Mouse (Mus musculus) CH12.LX (cell line): ENCODE data around the gene Hip1r.

Experiments used
- CTCF ChIP-seq, 2 experiments: IDR thresholded peaks in 1 of 2; conservative IDR thresholded peaks in 1 of 2; 2 replicates each; pipeline ENCODE4 v1.5.1; 2011 to 2012; ENCODE audit warnings: low read depth in 2 of 2, low read length in 2 of 2, improper control_type of control experiment in 1 of 2, inconsistent platforms in 1 of 2, mild to moderate bottlenecking in 1 of 2, moderate library complexity in 1 of 2
- JUN ChIP-seq: IDR thresholded peaks from 2 replicates; pipeline ENCODE4 v1.6.1; 2011; ENCODE audit warnings: low read depth, mild to moderate bottlenecking, low read length, improper control_type of control experiment, moderate library complexity; ENCODE audit not compliant: insufficient read depth
- MAFK ChIP-seq: IDR thresholded peaks from 2 replicates; pipeline ENCODE4 v1.6.1; 2011; ENCODE audit warnings: low read length, improper control_type of control experiment; ENCODE audit not compliant: insufficient replicate concordance
- USF2 ChIP-seq: conservative IDR thresholded peaks from 2 replicates; pipeline ENCODE4 v1.6.1; 2011; ENCODE audit warnings: low read depth, low read length, improper control_type of control experiment

- TF ChIP-seq MAFK: no peak
- TF ChIP-seq JUN: no peak
- TF ChIP-seq CTCF (conservative IDR thresholded peaks at IDR 0.05 in 1 of 2, IDR thresholded peaks at IDR 0.05 in 1 of 2; ENCODE audit: low read depth in 2 of 2, low read length in 2 of 2): no peak
- no peak for TF ChIP-seq USF2
Observed at GRCm38 (mm10) chr5:123982838-123983237, 9.4 kb downstream of the Hip1r start.
